Mouse (Mus musculus) liver, embryonic 16.5 days (tissue): ENCODE measurements around the gene Fbxo11. TPM values are rescaled to one million over a fixed set of nuclear protein-coding genes. Genes with fewer than 3 reads are reported as not detected.
"Not testable (repeated sequence)": the region's sequence is repeated elsewhere in the genome, so short reads cannot be mapped to it uniquely, and the experiment has no call there.

Source experiments
- ATAC-seq: fragments of 200-750 bp; cut with Nextera tagmentation; 2 replicates; pipeline ENCODE4 v1.8.0; 2017; ENCODE audit warnings: low read depth, mild to moderate bottlenecking, moderate number of reproducible peaks, moderate library complexity
- H3K27ac ChIP-seq: fragments of 300-500 bp; sonication (generic); 2 replicates; pipeline ENCODE4 v1.5.1; 2014; ENCODE audit warnings: mild to moderate bottlenecking, low read length
- H3K27me3 ChIP-seq: fragments of 300-500 bp; sonication (generic); 2 replicates; pipeline ENCODE4 v1.6.1; 2014; ENCODE audit warnings: low read depth, low read length, mixed read lengths; ENCODE audit not compliant: control insufficient read depth, insufficient read depth
- H3K36me3 ChIP-seq: fragments of 300-500 bp; sonication (generic); 2 replicates; pipeline ENCODE4 v1.6.1; 2014; ENCODE audit warnings: mild to moderate bottlenecking; ENCODE audit not compliant: control insufficient read depth, insufficient read depth
- H3K4me1 ChIP-seq: fragments of 300-500 bp; sonication (generic); 2 replicates; pipeline ENCODE4 v1.6.1; 2014; ENCODE audit warnings: low read depth, low read length, mixed read lengths; ENCODE audit not compliant: control insufficient read depth
- H3K4me2 ChIP-seq: fragments of 300-500 bp; sonication (generic); 2 replicates; pipeline ENCODE4 v1.6.1; 2014; ENCODE audit warnings: low read depth, low read length, mixed read lengths
- H3K4me3 ChIP-seq: fragments of 300-500 bp; sonication (generic); 2 replicates; pipeline ENCODE4 v1.5.1; 2014; ENCODE audit warnings: low read depth, mild to moderate bottlenecking, low read length
- H3K9ac ChIP-seq: fragments of 300-500 bp; sonication (generic); 2 replicates; pipeline ENCODE4 v1.6.1; 2014; ENCODE audit warnings: low read depth, low read length
- H3K9me3 ChIP-seq: fragments of 300-500 bp; sonication (generic); replicated peaks from 2 replicates; pipeline ENCODE4 v1.6.1; 2016; ENCODE audit warnings: low read length; ENCODE audit not compliant: control insufficient read depth
- WGBS: fragments of 180-500 bp; shearing (Covaris S2); extraction: QIAGEN DNeasy Blood & Tissue Kit; methylation state at CpG from one replicate; pipeline ENCODE4 v1.1.7; 2014; ENCODE audit not compliant: insufficient replicate concordance; 5-methylcytosine and 5-hydroxymethylcytosine counted together
- polyA plus RNA-seq: library from polyadenylated mRNA; unstranded; fragments of >200 nt; fragmentation: Nextera tagmentation; extraction: Ambion mirVana; gene quantifications from 2 replicates; pipeline ENCODE4 v1.2.1, GENCODE M21; 2015

Fbxo11 gene
- polyA plus RNA-seq, 1 experiment from 2014 or later = 2.6 TPM

GRCm38 (mm10) chr17:87993338-87993737 lies 71.8 kb downstream of the Fbxo11 start:
- Histone ChIP-seq H3K9me3 (no peaks in the 10 kb centered on the region), H3K4me3 (no peak overlapping the region), H3K36me3 (peaks cover 51% of the 10 kb centered on the region), H3K4me1 (no peaks in the 10 kb centered on the region), H3K9ac (no peak overlapping the region), H3K4me2 (no peak overlapping the region), H3K27ac (no peak overlapping the region), H3K27me3 (no peaks in the 10 kb centered on the region)
- 46% methylated on average over 1 of the region's 1 CpGs for WGBS
- ATAC-seq = no peak

GRCm38 (mm10) chr17:87992154-87992553 lies 72.9 kb downstream of the Fbxo11 start:
- 79% methylated on average over 3 of the region's 3 CpGs for WGBS
- Histone ChIP-seq H3K27ac (no peak overlapping the region), H3K4me1 (no peaks in the 10 kb centered on the region), H3K36me3 (peaks cover 52% of the 10 kb centered on the region), H3K9ac (no peak overlapping the region), H3K4me2 (no peak overlapping the region), H3K9me3 (no peaks in the 10 kb centered on the region), H3K27me3 (no peaks in the 10 kb centered on the region), H3K4me3 (no peak overlapping the region)
- ATAC-seq = no peak

DNA sequence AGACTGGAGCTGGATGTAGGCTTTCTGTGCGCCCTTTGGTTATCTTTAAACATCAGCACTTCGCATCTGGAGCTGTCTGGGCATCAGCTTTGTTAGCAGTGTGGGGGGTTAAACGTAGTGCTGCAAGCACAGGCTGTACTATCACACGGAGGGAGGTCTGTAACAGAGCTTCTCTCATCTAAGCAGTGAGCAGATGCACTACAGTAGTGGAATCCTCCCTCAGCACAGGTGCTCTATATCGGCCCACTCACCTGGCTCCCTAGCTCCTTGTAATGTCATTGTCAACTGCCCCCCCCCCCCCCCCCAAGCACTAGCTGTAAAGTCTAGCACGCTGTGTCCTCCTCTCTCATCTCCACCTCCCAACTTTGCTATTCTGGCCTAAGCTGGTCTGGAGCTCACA lies 77.6 kb downstream of the Fbxo11 start:
- Histone ChIP-seq H3K27me3 (no peaks in the 10 kb centered on the region), H3K9me3 (no peaks in the 10 kb centered on the region), H3K4me1 (no peaks in the 10 kb centered on the region), H3K4me3 (no peak overlapping the region), H3K4me2 (no peak overlapping the region), H3K27ac (no peak overlapping the region), H3K9ac (no peak overlapping the region), H3K36me3 (peaks cover 72% of the 10 kb centered on the region)
- 70% methylated on average over 6 of the region's 6 CpGs for WGBS
- ATAC-seq = no peak

- Histone ChIP-seq H3K36me3 (peaks cover 62% of the 10 kb centered on the region), H3K27ac (no peak overlapping the region), H3K4me1 (no peaks in the 10 kb centered on the region), H3K4me3 (no peak overlapping the region), H3K9me3 (no peaks in the 10 kb centered on the region), H3K27me3 (no peaks in the 10 kb centered on the region), H3K9ac (no peak overlapping the region), H3K4me2 (no peak overlapping the region)
- 86% methylated on average over 8 of the region's 8 CpGs for WGBS
- no peak for ATAC-seq
Observed at GRCm38 (mm10) chr17:87985916-87986315, 79.2 kb downstream of the Fbxo11 start.

DNA sequence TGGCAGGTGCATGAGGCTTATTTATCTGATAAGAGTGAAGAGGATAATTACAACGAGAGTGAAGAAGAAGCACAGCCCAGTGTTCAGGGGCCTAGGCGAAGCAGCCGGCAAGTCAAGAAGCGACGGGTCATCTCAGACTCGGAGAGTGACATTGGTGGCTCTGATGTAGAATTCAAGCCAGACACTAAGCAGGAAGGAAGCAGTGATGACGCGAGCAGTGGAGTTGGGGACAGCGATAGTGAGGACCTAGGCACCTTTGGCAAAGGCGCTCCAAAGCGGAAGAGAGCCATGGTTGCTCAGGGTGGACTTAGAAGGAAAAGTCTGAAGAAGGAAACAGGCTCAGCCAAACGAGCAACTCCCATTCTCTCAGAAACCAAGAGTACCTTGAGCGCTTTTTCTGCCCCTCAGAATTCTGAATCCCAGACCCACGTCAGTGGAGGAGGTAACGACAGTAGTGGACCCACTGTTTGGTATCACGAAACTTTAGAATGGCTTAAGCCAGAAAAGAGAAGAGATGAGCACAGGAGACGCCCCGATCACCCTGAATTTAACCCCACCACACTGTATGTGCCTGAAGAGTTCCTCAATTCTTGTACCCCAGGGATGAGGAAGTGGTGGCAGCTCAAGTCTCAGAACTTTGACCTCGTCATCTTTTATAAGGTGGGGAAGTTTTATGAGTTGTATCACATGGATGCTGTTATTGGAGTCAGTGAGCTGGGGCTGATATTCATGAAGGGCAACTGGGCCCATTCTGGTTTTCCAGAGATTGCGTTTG lies 80.5 kb downstream of the Fbxo11 start:
- Histone ChIP-seq H3K27ac (no peak overlapping the region), H3K4me1 (no peaks in the 10 kb centered on the region), H3K4me3 (no peak overlapping the region), H3K36me3 (peaks cover 53% of the 10 kb centered on the region), H3K9ac (no peak overlapping the region), H3K9me3 (no peaks in the 10 kb centered on the region), H3K4me2 (no peak overlapping the region), H3K27me3 (no peaks in the 10 kb centered on the region)
- WGBS = 81% methylated on average over 20 of the region's 20 CpGs
- no peak for ATAC-seq

DNA sequence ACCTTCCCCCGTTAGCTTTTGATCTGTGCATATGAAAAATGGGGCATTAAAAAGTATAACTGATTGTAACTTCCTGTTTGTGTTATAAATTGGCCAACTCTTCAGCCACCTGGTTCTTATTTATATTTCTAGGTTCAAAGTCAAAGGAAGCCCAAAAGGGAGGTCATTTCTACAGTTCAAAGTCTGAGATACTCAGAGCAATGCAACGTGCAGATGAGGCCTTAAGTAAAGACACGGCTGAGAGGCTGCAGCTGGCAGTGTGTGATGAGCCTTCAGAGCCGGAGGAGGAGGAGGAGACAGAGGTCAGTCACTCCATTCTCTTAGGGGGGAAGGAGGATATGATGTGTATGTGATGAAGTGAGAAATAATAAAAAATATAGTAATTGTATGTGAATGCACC lies 81.8 kb downstream of the Fbxo11 start:
- no peak overlapping the region for H3K9ac ChIP-seq
- H3K36me3 ChIP-seq = peaks cover 42% of the 10 kb centered on the region
- H3K9me3 ChIP-seq = no peaks in the 10 kb centered on the region
- peaks cover 3% of the 10 kb centered on the region; the same call in 1 of the 2 replicates for H3K4me1 ChIP-seq
- H3K27ac ChIP-seq = no peak overlapping the region
- no peak overlapping the region for H3K4me2 ChIP-seq
- no peak overlapping the region for H3K4me3 ChIP-seq
- no peaks in the 10 kb centered on the region for H3K27me3 ChIP-seq
- WGBS = 69% methylated on average over 4 of the region's 4 CpGs
- no peak for ATAC-seq

DNA sequence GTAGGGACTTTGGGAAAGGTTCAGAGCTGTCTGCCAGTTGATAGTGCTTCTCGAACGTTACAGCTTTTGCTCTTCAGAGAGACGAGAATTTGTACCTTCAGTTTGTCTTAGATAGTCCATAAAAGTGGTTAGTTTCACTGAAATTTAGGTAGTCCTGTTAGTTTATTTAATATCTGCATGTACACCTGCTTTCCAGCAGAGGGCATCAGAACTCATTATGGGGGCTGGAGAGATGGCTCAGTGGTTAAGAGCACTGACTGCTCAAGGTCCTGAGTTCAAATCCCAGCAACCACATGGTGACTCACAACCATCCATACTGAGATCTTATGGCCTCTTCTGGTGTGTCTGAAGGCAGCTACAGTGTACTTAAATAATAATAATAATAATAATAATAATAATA lies 83.0 kb downstream of the Fbxo11 start:
- H3K27me3 ChIP-seq = no peaks in the 10 kb centered on the region
- no peak for ATAC-seq
- H3K4me2 ChIP-seq = no peak overlapping the region
- H3K9me3 ChIP-seq = no peaks in the 10 kb centered on the region
- peaks cover 38% of the 10 kb centered on the region for H3K36me3 ChIP-seq
- H3K4me1 ChIP-seq = peaks cover 6% of the 10 kb centered on the region
- no peak overlapping the region for H3K27ac ChIP-seq
- H3K9ac ChIP-seq = no peak overlapping the region
- WGBS = 79% methylated on average over 3 of the region's 3 CpGs
- H3K4me3 ChIP-seq = no peak overlapping the region

DNA sequence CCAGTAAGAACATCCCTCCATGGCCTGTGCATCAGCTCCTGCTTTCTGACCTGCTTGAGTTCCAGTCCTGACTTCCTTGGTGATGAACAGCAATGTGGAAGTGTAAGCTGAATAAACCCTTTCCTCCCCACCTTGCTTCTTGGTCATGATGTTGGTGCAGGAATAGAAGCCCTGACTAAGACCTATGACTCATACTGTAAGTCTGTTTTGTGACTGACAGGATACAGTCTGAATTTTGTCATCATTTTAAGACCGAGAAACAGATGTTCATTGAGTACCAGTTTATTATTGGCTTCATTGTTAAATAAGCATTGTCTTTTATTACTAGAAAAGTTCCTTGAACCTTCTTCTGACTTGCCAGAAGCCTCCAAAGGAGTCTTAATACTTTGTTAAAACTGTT lies 85.4 kb downstream of the Fbxo11 start:
- WGBS = 63% methylated on average over 1 of the region's 1 CpGs
- not testable (repeated sequence) for ATAC-seq, H3K9me3 ChIP-seq, H3K9ac ChIP-seq, H3K27me3 ChIP-seq, H3K4me3 ChIP-seq, H3K4me2 ChIP-seq, H3K27ac ChIP-seq
- Histone ChIP-seq H3K36me3 (peaks cover 18% of the 10 kb centered on the region), H3K4me1 (peaks cover 13% of the 10 kb centered on the region)

- not testable (repeated sequence) for H3K27ac ChIP-seq, ATAC-seq, H3K4me3 ChIP-seq, H3K9ac ChIP-seq, H3K36me3 ChIP-seq, H3K9me3 ChIP-seq, H3K27me3 ChIP-seq
- Histone ChIP-seq H3K4me2 (peak overlapping the region; percentile 28; the same call in 1 of the 2 replicates), H3K4me1 (peaks cover 19% of the 10 kb centered on the region)
- WGBS = 69% methylated on average over 4 of the region's 4 CpGs
Observed at GRCm38 (mm10) chr17:87976927-87977326, 88.2 kb downstream of the Fbxo11 start.
